Mouse (Mus musculus) telencephalon, adult 2 months (tissue): ENCODE measurements at regions not wholly inside any gene's neighbourhood (a gene's known extent, or its start where the extent isn't known, plus 50 kb on each side); places are given as distances from the start of the nearest gene placed in this dataset.

ENCODE experiments used
- DNase-seq: peaks from one replicate; pipeline ENCODE4 v3.0.0-alpha.2; 2011; ENCODE audit warnings: low read depth, low spot score

- DNase-seq = no peak
Observed at GRCm38 (mm10) chr1:194878440-194878839, 60.2 kb upstream of the Cd34 start.

GRCm38 (mm10) chr1:194879324-194880233 lies 59.0 kb upstream of the Cd34 start:
- peak; percentile 78 for DNase-seq

- DNase-seq = peak; percentile 68
Observed at GRCm38 (mm10) chr1:194881556-194882223, 56.9 kb upstream of the Cd34 start.

GRCm38 (mm10) chr1:194885071-194885686 lies 53.4 kb upstream of the Cd34 start:
- DNase-seq = peak; percentile 91

GRCm38 (mm10) chr1:194885687-194886077 lies 52.9 kb upstream of the Cd34 start:
- DNase-seq = peak; percentile 89
